Mouse (Mus musculus) forebrain, embryonic 12.5 days (tissue): ENCODE data around the gene Rnf114. TPM values are rescaled to one million over a fixed set of nuclear protein-coding genes. Genes with fewer than 3 reads are reported as not detected.
A peak's percentile ranks its signal among the peaks of the same experiment; 100 is the strongest.

ENCODE experiments used
- ATAC-seq: fragments of 200-750 bp; cut with Nextera tagmentation; 2 replicates; pipeline ENCODE4 v1.8.0; 2017; ENCODE audit warnings: moderate TSS enrichment; ENCODE audit not compliant: low FRiP score
- H3K27ac ChIP-seq: fragments of 300-500 bp; sonication (generic); 2 replicates; pipeline ENCODE4 v1.5.1; 2016; ENCODE audit warnings: mild to moderate bottlenecking
- H3K27me3 ChIP-seq: fragments of 300-500 bp; sonication (generic); 2 replicates; pipeline ENCODE4 v1.6.1; 2016; ENCODE audit warnings: mild to moderate bottlenecking
- H3K36me3 ChIP-seq: fragments of 300-500 bp; sonication (generic); replicated peaks from 2 replicates; pipeline ENCODE4 v1.6.1; 2016; ENCODE audit warnings: mild to moderate bottlenecking
- H3K4me1 ChIP-seq: fragments of 300-500 bp; sonication (generic); 2 replicates; pipeline ENCODE4 v1.6.1; 2016
- H3K4me2 ChIP-seq: fragments of 300-500 bp; sonication (generic); 2 replicates; pipeline ENCODE4 v1.6.1; 2016; ENCODE audit warnings: mild to moderate bottlenecking, moderate library complexity
- H3K4me3 ChIP-seq: fragments of 300-500 bp; sonication (generic); replicated peaks from 2 replicates; pipeline ENCODE4 v1.5.1; 2016; ENCODE audit warnings: mild to moderate bottlenecking
- H3K9ac ChIP-seq: fragments of 300-500 bp; sonication (generic); 2 replicates; pipeline ENCODE4 v1.6.1; 2016; ENCODE audit warnings: mild to moderate bottlenecking
- H3K9me3 ChIP-seq: fragments of 300-500 bp; sonication (generic); 2 replicates; pipeline ENCODE4 v1.6.1; 2016
- WGBS: fragments of 180-500 bp; shearing (Covaris S2); methylation state at CpG from one replicate; pipeline ENCODE4 v1.1.7; 2016; 5-methylcytosine and 5-hydroxymethylcytosine counted together
- polyA plus RNA-seq: library from polyadenylated mRNA; unstranded; fragments of >200 nt; fragmentation: Nextera tagmentation; extraction: Ambion mirVana; gene quantifications from 2 replicates; pipeline ENCODE4 v1.2.1, GENCODE M21; 2016

The Rnf114 gene
- polyA plus RNA-seq, 1 experiment from 2014 or later = 129 TPM

DNA sequence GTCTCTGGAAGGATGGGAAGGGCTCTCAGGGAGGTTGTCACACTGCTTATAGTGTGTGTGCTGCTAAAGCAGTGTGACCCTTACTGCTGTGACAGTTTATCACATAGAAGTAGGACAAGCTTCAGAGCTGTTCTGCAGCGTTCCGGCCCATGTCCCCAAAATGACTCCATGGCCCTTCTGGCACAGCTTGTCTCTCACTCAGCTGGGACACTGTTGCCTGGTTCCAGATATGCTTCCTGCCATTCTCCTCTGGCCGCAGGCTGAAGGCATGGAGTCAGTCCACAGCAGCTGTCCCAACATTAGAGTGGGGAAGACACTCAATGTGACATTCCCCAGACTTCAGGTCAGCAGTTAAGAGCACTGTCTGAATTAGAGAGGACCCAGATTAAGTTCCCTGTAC is 33.9 kb upstream of the Rnf114 start:
- WGBS = 96% methylated on average over 3 of the region's 3 CpGs
- ATAC-seq = no peak
- no peak overlapping the region for H3K27ac ChIP-seq
- H3K4me1 ChIP-seq = no peaks in the 10 kb centered on the region
- no peak overlapping the region for H3K9ac ChIP-seq
- no peak overlapping the region for H3K4me3 ChIP-seq
- H3K9me3 ChIP-seq = no peaks in the 10 kb centered on the region
- H3K4me2 ChIP-seq = no peak overlapping the region
- no peaks in the 10 kb centered on the region for H3K27me3 ChIP-seq
- peaks cover 81% of the 10 kb centered on the region for H3K36me3 ChIP-seq

- no peak overlapping the region for H3K9ac ChIP-seq
- H3K27me3 ChIP-seq = no peaks in the 10 kb centered on the region
- H3K9me3 ChIP-seq = no peaks in the 10 kb centered on the region
- no peak overlapping the region for H3K4me2 ChIP-seq
- 94% methylated on average over 6 of the region's 6 CpGs for WGBS
- H3K36me3 ChIP-seq = peaks cover 74% of the 10 kb centered on the region
- no peak for ATAC-seq
- no peak overlapping the region for H3K4me3 ChIP-seq
- H3K27ac ChIP-seq = no peak overlapping the region
- H3K4me1 ChIP-seq = no peaks in the 10 kb centered on the region
These were observed 33.2 kb upstream of the Rnf114 start for GRCm38 (mm10) chr2:167459071-167459865.

- WGBS = 68% methylated on average over 6 of the region's 6 CpGs
- Histone ChIP-seq H3K4me2 (no peak overlapping the region), H3K27ac (no peak overlapping the region), H3K36me3 (peaks cover 69% of the 10 kb centered on the region), H3K9ac (no peak overlapping the region), H3K9me3 (no peaks in the 10 kb centered on the region), H3K4me3 (no peak overlapping the region), H3K27me3 (no peaks in the 10 kb centered on the region), H3K4me1 (no peaks in the 10 kb centered on the region)
- 0 out of 2 replicates have a peak, but pooled peaks have one; percentile 51 for ATAC-seq
These were observed 29.5 kb upstream of the Rnf114 start for GRCm38 (mm10) chr2:167462954-167463353.

DNA sequence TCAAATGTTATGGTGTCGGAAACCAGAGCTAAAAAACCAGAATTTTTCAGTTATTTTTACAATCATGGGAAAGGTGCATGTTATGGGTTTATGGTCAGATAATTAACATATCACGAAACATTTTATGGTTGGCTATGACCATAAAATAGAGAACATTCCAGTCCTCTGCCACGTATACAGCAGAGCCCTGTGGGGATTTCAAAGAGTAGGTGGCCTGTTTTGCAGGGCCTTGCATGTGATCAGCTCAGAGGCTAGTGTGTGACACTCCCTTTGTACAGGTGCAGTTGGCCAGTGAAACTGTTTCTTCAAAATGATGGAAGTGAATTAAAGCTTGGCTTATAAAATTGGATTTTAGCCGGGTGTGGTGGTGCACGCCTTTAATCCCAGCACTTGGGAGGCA is 28.6 kb upstream of the Rnf114 start:
- no peaks in the 10 kb centered on the region for H3K4me1 ChIP-seq
- no peaks in the 10 kb centered on the region for H3K9me3 ChIP-seq
- H3K27ac ChIP-seq = no peak overlapping the region
- no peaks in the 10 kb centered on the region for H3K27me3 ChIP-seq
- 94% methylated on average over 5 of the region's 5 CpGs for WGBS
- no peak overlapping the region for H3K4me2 ChIP-seq
- peaks cover 66% of the 10 kb centered on the region for H3K36me3 ChIP-seq
- no peak for ATAC-seq
- no peak overlapping the region for H3K9ac ChIP-seq
- no peak overlapping the region for H3K4me3 ChIP-seq

DNA sequence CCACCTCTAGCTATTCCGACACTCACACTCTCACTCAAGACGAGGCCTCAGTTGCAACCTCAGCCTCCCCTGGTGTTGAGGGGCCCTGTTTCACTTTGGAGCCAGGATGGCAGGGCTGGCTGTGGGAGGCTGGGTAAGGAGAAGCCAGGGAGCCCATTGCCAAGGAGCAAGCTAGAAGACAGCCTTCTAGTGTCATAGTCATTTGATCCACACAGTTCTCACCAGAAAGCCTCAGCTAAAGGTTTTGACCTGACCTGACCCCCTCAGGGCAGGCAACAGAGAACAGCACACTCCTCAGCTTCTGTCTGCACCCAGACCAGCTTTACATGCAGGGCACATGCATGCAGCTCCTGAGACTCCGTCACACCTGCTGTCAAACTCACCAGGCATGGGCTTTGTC is 26.5 kb upstream of the Rnf114 start:
- no peak overlapping the region for H3K4me2 ChIP-seq
- H3K4me3 ChIP-seq = no peak overlapping the region
- no peaks in the 10 kb centered on the region for H3K9me3 ChIP-seq
- H3K36me3 ChIP-seq = peaks cover 64% of the 10 kb centered on the region
- H3K27me3 ChIP-seq = no peaks in the 10 kb centered on the region
- H3K4me1 ChIP-seq = no peaks in the 10 kb centered on the region
- 91% methylated on average over 3 of the region's 3 CpGs for WGBS
- no peak overlapping the region for H3K9ac ChIP-seq
- no peak for ATAC-seq
- H3K27ac ChIP-seq = no peak overlapping the region

DNA sequence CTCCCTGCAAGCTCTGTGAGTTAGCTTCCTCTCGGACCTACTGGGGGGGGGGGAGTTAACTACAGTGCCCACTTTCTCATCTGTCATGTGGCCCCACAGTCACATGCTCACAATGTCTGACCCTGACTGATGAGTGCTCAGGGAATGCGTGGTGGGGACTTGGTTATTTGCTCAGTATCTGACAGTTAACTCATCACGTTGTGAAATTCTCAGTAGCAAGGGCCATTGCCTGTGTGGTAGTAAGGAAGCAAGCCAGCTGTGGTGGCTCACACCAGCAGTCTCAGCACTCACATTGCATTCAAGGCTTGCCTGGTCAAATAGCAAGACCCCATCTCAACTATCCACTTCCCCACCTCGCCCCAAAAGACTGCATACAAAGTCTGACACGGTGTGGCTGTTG is 25.2 kb upstream of the Rnf114 start:
- no peaks in the 10 kb centered on the region for H3K27me3 ChIP-seq
- no peak overlapping the region for H3K27ac ChIP-seq
- 82% methylated on average over 5 of the region's 5 CpGs for WGBS
- peaks cover 65% of the 10 kb centered on the region for H3K36me3 ChIP-seq
- H3K9ac ChIP-seq = no peak overlapping the region
- no peak for ATAC-seq
- H3K4me2 ChIP-seq = no peak overlapping the region
- no peaks in the 10 kb centered on the region for H3K9me3 ChIP-seq
- no peak overlapping the region for H3K4me3 ChIP-seq
- H3K4me1 ChIP-seq = no peaks in the 10 kb centered on the region

DNA sequence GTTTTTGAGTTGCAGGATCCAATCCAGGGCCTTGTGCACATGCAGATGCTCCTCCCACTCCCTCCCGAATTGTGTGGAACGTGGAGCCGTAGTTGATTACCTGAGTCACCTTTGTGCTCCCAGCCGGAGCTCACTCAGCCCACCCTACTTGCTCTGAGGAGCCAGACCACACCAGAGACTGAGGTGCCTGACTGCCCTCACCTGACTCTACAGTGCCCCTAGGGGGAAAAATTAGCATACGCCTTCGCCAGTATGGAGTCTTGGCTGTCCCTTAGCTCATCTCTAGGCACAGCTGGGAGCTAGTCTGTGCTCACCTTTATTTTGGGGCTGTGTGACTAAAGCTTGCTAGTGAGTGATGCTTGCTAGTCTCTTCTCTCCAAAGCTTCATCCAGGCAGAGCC is 24.0 kb upstream of the Rnf114 start:
- Histone ChIP-seq H3K27me3 (no peaks in the 10 kb centered on the region), H3K9me3 (no peaks in the 10 kb centered on the region), H3K36me3 (peaks cover 74% of the 10 kb centered on the region), H3K27ac (no peak overlapping the region), H3K9ac (no peak overlapping the region), H3K4me3 (no peak overlapping the region), H3K4me1 (no peaks in the 10 kb centered on the region), H3K4me2 (no peak overlapping the region)
- 84% methylated on average over 6 of the region's 6 CpGs for WGBS
- no peak for ATAC-seq

GRCm38 (mm10) chr2:167470611-167471010 is 21.8 kb upstream of the Rnf114 start:
- peaks cover 87% of the 10 kb centered on the region for H3K36me3 ChIP-seq
- peaks cover under 1% of the 10 kb centered on the region; the same call in 1 of the 2 replicates for H3K4me1 ChIP-seq
- no peaks in the 10 kb centered on the region for H3K9me3 ChIP-seq
- no peak overlapping the region for H3K27ac ChIP-seq
- H3K27me3 ChIP-seq = no peaks in the 10 kb centered on the region
- no peak overlapping the region for H3K4me2 ChIP-seq
- 95% methylated on average over 3 of the region's 3 CpGs for WGBS
- H3K4me3 ChIP-seq = no peak overlapping the region
- H3K9ac ChIP-seq = no peak overlapping the region
- ATAC-seq = no peak

DNA sequence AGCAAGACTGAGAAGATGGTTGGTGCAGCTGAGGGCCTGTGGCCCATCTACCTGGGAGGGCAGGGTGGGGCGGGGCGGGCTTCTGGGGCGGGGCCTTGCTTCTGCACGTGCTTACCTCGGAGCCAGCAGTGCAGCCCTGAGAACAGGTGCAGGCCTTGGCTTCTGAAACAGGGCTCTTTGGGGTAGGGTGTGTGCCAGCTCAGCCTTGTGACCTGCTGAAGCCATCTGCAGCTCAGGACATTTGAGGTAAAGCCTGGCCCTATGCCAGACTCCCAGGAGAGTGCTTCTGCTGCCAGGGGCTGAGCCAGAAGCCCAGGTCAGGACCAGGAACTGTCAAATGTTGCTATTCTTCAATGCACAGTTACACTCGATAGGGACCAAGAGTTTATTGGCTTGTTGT is 20.9 kb upstream of the Rnf114 start:
- Histone ChIP-seq H3K36me3 (peaks cover 80% of the 10 kb centered on the region), H3K9ac (no peak overlapping the region), H3K9me3 (no peaks in the 10 kb centered on the region), H3K4me3 (no peak overlapping the region), H3K4me2 (no peak overlapping the region), H3K4me1 (peaks cover 10% of the 10 kb centered on the region), H3K27me3 (no peaks in the 10 kb centered on the region), H3K27ac (no peak overlapping the region)
- no peak for ATAC-seq
- 95% methylated on average over 6 of the region's 6 CpGs for WGBS

DNA sequence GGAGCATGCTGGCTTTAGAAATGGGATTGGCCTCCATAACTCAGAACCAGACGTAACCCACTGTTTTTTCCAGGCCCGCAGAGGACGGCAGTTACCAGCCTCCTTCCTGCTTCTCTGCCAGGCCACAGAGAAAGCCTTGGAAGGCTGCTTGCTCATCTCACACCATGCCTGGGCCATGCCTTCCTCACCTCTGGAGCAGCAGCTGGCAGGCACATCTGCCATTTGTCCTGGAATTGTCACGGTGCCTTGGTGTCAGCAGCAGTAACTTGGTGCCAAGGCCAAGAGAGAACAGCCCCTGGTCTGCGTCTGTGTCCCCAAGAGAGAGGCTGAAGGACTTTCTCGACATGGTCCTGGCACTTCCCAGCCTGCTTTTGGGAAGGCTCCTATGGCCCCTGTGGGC is 18.2 kb upstream of the Rnf114 start:
- Histone ChIP-seq H3K27me3 (no peaks in the 10 kb centered on the region), H3K4me2 (no peak overlapping the region), H3K4me3 (no peak overlapping the region), H3K36me3 (peaks cover 68% of the 10 kb centered on the region), H3K9ac (no peak overlapping the region), H3K4me1 (peaks cover 15% of the 10 kb centered on the region), H3K9me3 (no peaks in the 10 kb centered on the region), H3K27ac (no peak overlapping the region)
- 94% methylated on average over 6 of the region's 6 CpGs for WGBS
- ATAC-seq = no peak

DNA sequence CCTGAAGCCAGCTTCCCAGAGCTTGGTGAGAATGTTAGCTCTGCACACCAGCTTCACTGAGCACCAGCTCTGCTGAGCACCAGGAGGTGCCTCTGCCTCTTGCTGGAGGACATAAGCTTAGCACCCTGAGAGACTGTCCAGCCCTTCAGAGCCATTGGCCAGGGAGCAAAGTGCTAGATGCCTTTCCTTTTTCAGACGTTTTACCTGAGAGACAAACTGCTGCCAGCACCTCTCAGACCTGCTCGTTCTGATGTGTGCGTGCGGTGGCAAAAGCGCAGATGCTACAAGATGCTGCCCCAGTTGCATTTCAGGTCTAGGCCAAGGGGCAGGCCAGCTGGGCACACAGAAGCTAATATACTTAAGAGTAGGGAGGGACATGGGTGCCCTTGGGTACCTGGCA is 16.8 kb upstream of the Rnf114 start:
- no peaks in the 10 kb centered on the region for H3K9me3 ChIP-seq
- no peak; the same call in 1 of the 2 replicates for ATAC-seq
- H3K4me1 ChIP-seq = peaks cover 15% of the 10 kb centered on the region
- H3K27ac ChIP-seq = peak overlapping the region; percentile 81
- no peak overlapping the region for H3K9ac ChIP-seq
- H3K36me3 ChIP-seq = peaks cover 63% of the 10 kb centered on the region
- no peak overlapping the region for H3K4me3 ChIP-seq
- H3K27me3 ChIP-seq = no peaks in the 10 kb centered on the region
- no peak overlapping the region for H3K4me2 ChIP-seq
- 83% methylated on average over 5 of the region's 5 CpGs for whole genome bisulfite sequencing

DNA sequence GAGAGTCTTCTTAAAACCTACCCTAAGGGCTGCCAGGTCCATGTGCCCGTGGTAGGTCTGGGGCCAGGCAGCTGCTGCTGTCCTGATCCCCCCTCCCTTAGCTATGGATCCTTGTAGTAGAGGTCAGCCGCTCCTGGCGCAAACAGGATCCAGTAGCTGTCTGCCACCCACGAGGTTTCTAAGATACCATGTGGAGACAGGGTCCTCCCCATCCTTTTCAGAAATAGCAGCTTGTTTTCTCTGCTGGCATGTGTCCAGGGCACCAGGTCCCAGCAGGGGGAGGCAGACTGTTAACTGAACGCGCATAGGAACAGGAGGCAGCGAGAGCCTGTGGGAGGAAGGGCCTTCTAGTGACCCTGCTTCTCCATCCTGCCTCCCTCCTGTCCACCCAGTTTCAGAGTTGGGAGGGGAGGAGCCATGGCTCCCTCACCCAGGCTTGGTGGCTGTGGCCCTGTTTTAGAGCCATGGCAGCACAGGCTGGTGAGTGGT is 16.2 kb upstream of the Rnf114 start:
- peaks cover 61% of the 10 kb centered on the region for H3K36me3 ChIP-seq
- no peak overlapping the region for H3K9ac ChIP-seq
- no peak overlapping the region for H3K4me2 ChIP-seq
- no peaks in the 10 kb centered on the region for H3K9me3 ChIP-seq
- no peak overlapping the region for H3K4me3 ChIP-seq
- ATAC-seq = peak; percentile 61; the same call in 1 of the 2 replicates
- WGBS = 28% methylated on average over 7 of the region's 7 CpGs
- peak overlapping the region; percentile 81 for H3K27ac ChIP-seq
- no peaks in the 10 kb centered on the region for H3K27me3 ChIP-seq
- peaks cover 15% of the 10 kb centered on the region for H3K4me1 ChIP-seq

- H3K27ac ChIP-seq = peak overlapping the region; percentile 81
- H3K9me3 ChIP-seq = no peaks in the 10 kb centered on the region
- peaks cover 55% of the 10 kb centered on the region for H3K36me3 ChIP-seq
- no peaks in the 10 kb centered on the region for H3K27me3 ChIP-seq
- no peak overlapping the region for H3K4me2 ChIP-seq
- no peak overlapping the region for H3K9ac ChIP-seq
- peaks cover 15% of the 10 kb centered on the region for H3K4me1 ChIP-seq
- H3K4me3 ChIP-seq = no peak overlapping the region
- ATAC-seq = no peak
- 76% methylated on average over 4 of the region's 4 CpGs for WGBS
These were observed 15.7 kb upstream of the Rnf114 start for GRCm38 (mm10) chr2:167476762-167477161.
